Mouse (Mus musculus) C2C12 (cell line): ENCODE data around the gene Cenpc1.

ENCODE experiments used
- CEBPB ChIP-seq: IDR thresholded peaks from one replicate; pipeline ENCODE4 v1.6.1; 2011; ENCODE audit warnings: low read depth, mild to moderate bottlenecking, control low read depth, moderate library complexity
- CTCF ChIP-seq: IDR thresholded peaks from one replicate; pipeline ENCODE4 v1.5.1; 2011; ENCODE audit not compliant: control insufficient read depth, insufficient read depth, insufficient read length
- MAX ChIP-seq: IDR thresholded peaks from one replicate; pipeline ENCODE4 v1.6.1; 2011; ENCODE audit warnings: mild to moderate bottlenecking, control low read depth

DNA sequence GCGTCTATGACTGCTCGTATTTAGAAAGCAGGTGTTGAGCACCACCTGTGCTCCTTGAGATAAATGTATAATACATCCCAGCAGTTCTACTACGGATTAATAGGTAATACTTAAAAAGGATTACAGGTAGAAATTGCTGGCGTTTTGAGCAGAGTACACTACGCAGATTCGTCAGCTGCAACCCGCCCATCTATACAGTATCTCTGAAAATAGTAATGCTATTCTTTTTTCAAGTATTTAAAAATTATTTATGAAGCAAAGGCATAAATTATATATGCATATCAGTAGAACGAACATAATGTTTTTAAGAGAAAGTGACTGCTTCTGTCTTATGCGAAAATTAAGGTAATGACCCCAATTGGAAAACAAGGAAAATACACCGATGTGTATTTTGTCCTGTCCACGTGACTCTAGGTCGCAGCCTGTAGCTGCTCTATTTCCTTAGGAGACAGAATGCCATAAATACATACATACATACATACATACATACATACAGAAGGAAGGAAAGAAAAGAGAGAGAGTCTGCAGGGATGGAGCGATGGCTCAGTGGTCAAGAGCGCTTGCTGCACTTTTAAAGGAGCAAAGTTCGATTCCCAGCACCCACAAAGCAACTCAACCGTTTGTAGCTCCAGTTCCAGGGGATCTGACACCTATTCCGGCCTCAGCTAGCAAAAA, 630 bp upstream of the Cenpc1 start:
- TF ChIP-seq CTCF (no peak), MAX (no peak), CEBPB (no peak)
